Mouse (Mus musculus) ES-Bruce4 (cell line): ENCODE data around the gene Akap6.

ENCODE experiments used
- EP300 ChIP-seq: IDR thresholded peaks from 2 replicates; pipeline ENCODE4 v1.6.1; 2011; ENCODE audit warnings: low read depth, low read length; ENCODE audit not compliant: insufficient read depth
- POLR2A ChIP-seq: IDR thresholded peaks from one replicate; pipeline ENCODE4 v1.8.1; 2011; ENCODE audit warnings: low read length; ENCODE audit not compliant: insufficient read depth

GRCm38 (mm10) chr12:52664944-52665343, 34.2 kb upstream of the Akap6 start:
- no peak for TF ChIP-seq EP300
- TF ChIP-seq POLR2A, result no peak
